Mouse (Mus musculus) hindbrain, postnatal 0 days (tissue): Measurements from ENCODE around the gene Sdr39u1. TPM values are rescaled to one million over a fixed set of nuclear protein-coding genes. Genes with fewer than 3 reads are reported as not detected.

Experiments
- ATAC-seq: fragments of 200-750 bp; cut with Nextera tagmentation; 2 replicates; pipeline ENCODE4 v1.8.0; 2017; ENCODE audit warnings: mild to moderate bottlenecking, moderate TSS enrichment, moderate library complexity
- DNase-seq: peaks from one replicate; pipeline ENCODE4 v3.0.0-alpha.2; 2015; ENCODE audit warnings: low spot score
- H3K27ac ChIP-seq: fragments of 300-500 bp; sonication (generic); 2 replicates; pipeline ENCODE4 v1.5.1; 2014; ENCODE audit warnings: mild to moderate bottlenecking
- H3K27me3 ChIP-seq: fragments of 300-500 bp; sonication (generic); 2 replicates; pipeline ENCODE4 v1.6.1; 2014; ENCODE audit warnings: low read length, mixed read lengths; ENCODE audit not compliant: insufficient read depth
- H3K36me3 ChIP-seq: fragments of 300-500 bp; sonication (generic); 2 replicates; pipeline ENCODE4 v1.6.1; 2014; ENCODE audit warnings: low read length, mixed read lengths; ENCODE audit not compliant: insufficient read depth
- H3K4me1 ChIP-seq: fragments of 300-500 bp; sonication (generic); 2 replicates; pipeline ENCODE4 v1.6.1; 2014; ENCODE audit warnings: antibody characterized with exemption, low read length, mixed read lengths; ENCODE audit not compliant: insufficient read depth
- H3K4me2 ChIP-seq: fragments of 300-500 bp; sonication (generic); 2 replicates; pipeline ENCODE4 v1.6.1; 2014; ENCODE audit warnings: low read depth, mild to moderate bottlenecking, low read length, moderate library complexity, mixed read lengths
- H3K4me3 ChIP-seq: fragments of 300-500 bp; sonication (generic); 2 replicates; pipeline ENCODE4 v1.5.1; 2014; ENCODE audit warnings: low read length
- H3K9ac ChIP-seq: fragments of 300-500 bp; sonication (generic); replicated peaks from 2 replicates; pipeline ENCODE4 v1.6.1; 2014; ENCODE audit warnings: mild to moderate bottlenecking, low read length, moderate library complexity, mixed read lengths
- H3K9me3 ChIP-seq: fragments of 300-500 bp; sonication (generic); 2 replicates; pipeline ENCODE4 v1.6.1; 2016; ENCODE audit warnings: low read length, mixed read lengths
- CTCF ChIP-seq: IDR thresholded peaks from 2 replicates; pipeline ENCODE4 v1.5.1; 2016; ENCODE audit warnings: antibody characterized with exemption, control low read depth, low read depth
- WGBS: fragments of 180-500 bp; shearing (Covaris S2); extraction: QIAGEN DNeasy Blood & Tissue Kit; methylation state at CpG from one replicate; pipeline ENCODE4 v1.1.7; 2014; 5-methylcytosine and 5-hydroxymethylcytosine counted together
- polyA plus RNA-seq: library from polyadenylated mRNA; unstranded; fragments of >200 nt; fragmentation: Nextera tagmentation; extraction: Ambion mirVana; gene quantifications from 2 replicates; pipeline ENCODE4 v1.2.1, GENCODE M21; 2015
- total RNA-seq: library from RNA; depleted of rRNA; stranded (reverse); fragments of >200 nt; gene quantifications from 2 replicates; pipeline ENCODE4 v1.2.3, GENCODE M21; 2014; rRNA removed

Sdr39u1 gene
- total and polyA plus RNA-seq, 2 experiments from 2014 or later: 120 to 134 TPM

DNA sequence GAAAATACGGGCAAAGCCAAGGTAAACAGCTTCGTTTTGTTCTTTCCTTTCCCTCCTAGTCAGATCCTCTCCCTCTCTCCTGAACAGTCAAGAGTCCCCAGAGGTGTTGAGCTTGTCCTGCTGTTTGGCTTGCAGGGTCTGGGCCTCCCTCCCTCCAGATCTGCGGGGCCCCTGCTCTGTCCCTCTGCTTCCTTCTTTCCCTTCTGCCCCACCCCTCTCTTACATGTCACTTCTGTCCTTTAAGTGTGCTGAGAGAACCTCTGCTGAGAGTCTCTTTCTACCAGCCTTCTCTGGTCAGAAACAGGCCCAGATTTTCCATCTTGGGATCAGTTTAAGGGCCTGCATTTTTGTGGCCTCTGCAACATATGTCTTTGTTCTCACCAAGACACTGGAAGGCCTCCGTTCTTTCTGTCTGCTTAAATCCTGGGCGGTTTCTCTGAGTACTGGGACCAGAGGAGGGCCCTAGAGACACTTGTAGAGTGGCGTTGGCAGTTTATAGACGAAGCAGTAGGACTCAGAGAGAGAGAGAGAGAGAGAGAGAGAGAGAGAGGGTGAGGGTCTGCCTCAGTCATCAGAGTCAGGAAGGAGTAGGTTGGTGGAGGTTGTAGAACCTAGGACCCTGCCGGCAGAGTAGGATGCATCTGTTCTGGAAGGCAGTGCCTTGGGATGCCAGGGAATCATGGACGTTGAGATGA, 45.5 kb downstream of the Sdr39u1 start:
- WGBS: 1% methylated on average over 9 of the region's 9 CpGs
- peak overlapping the region; percentile 71 for H3K4me3 ChIP-seq
- peak overlapping the region; percentile 66 for H3K9ac ChIP-seq
- peak overlapping the region; percentile 87 for H3K27ac ChIP-seq
- no peaks in the 10 kb centered on the region for H3K9me3 ChIP-seq
- no peak for TF ChIP-seq CTCF
- DNase-seq (peak; percentile 27), ATAC-seq (peak; percentile 1; the same call in 1 of the 2 replicates)
- H3K27me3 ChIP-seq: no peaks in the 10 kb centered on the region
- peak overlapping the region; percentile 82 for H3K4me2 ChIP-seq
- no peaks in the 10 kb centered on the region for H3K36me3 ChIP-seq
- H3K4me1 ChIP-seq: peaks cover 39% of the 10 kb centered on the region

DNA sequence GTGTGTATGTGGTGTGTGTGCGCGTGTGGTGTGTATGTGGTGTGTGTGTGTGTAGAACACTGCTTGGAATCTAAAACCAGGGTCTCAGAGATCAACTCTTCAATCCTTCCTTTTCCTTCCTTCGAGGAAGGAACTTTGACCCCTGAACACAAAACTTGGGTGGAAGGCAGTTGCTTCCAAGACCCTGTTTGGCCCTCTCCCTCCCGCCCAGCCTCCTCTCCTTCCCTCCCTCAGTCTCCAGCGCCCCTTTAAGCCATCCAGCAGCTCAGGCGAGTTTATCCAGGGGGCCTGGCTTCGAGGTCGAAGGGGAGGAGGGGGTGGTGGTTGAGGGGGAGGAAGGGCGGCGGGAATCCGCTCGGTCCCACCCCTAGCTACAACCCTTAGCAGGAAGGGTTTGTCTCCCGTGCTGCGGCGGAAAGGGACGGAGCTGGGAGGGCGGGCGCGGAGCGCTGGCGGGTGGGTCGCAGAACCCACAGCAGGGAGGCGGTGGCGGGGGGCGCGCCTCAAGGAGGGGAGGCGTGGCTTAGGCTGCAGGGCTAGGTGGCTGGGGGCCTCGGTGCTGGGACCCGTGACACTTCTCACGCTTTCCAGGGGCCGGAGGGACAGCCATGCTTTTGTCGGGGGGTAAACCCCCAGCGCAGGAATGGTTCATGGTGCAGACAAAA, 46.3 kb downstream of the Sdr39u1 start, which contains the start of gene Nynrin:
Nynrin (plus strand) TSS at position 390 of the 665 bp plus-strand sequence.
- Histone ChIP-seq H3K27ac (peak within 1 kb of the TSS; percentile 87), H3K4me1 (peaks cover 35% of the 10 kb centered on the region), H3K4me2 (peak within 1 kb of the TSS; percentile 82), H3K27me3 (no peaks in the 10 kb centered on the region), H3K9ac (peak within 1 kb of the TSS; percentile 66), H3K9me3 (no peaks in the 10 kb centered on the region), H3K36me3 (no peaks in the 10 kb centered on the region), H3K4me3 (peak within 1 kb of the TSS; percentile 71)
- no peak for TF ChIP-seq CTCF
- DNase-seq: peak; percentile 75
- WGBS: under 1% methylated on average over 25 of the region's 33 CpGs
- ATAC-seq: peak; percentile 79

DNA sequence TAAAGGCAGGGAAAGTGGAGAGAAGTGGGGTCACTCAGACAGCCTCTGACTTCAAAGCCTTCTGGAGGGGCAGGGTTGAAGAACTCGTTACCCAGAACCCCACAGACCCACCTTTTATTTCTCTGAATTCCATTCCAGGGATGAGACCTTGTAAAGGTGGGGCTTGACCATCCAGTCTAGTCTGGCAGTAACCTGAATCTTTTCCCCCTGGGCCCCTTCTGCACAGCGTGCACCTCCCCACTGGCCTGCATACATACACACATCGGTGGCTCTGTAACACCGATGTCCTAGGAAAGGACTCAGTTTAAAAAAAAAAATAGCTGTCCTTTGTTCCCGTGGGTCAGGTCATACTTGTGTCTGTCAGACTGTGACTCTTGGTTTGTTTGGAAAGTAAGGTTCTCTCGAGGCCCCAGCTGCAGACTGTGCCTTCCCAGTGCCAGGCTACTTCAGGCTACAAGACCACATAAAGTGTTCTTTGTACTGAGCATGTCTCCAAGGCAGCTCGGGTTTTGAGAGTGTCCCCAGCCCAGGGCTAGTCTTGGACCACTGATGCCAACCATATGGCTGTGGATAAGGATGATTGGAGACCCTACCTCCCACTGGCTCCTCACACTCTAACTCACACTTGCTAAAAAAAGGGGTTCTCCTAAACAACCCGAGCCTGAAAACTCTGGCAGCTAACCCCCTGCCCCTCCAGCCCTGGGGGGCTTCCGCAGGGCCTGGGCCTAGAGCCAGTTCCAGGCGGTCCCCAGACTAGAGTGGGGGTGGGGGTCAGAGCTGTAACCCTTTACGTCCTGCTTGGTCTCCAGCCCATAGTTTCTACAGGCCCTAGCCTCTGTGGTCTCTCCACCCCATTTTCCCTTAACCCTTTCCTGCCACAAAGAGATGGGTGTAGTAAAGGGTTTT, 47.2 kb downstream of the Sdr39u1 start:
- 8% methylated on average over 11 of the region's 11 CpGs for WGBS
- Histone ChIP-seq H3K27me3 (no peaks in the 10 kb centered on the region), H3K9ac (peak overlapping the region; percentile 66; the same call in 1 of the 2 replicates), H3K27ac (peak overlapping the region; percentile 87), H3K4me1 (peaks cover 32% of the 10 kb centered on the region), H3K9me3 (no peaks in the 10 kb centered on the region), H3K4me2 (peak overlapping the region; percentile 82), H3K36me3 (no peaks in the 10 kb centered on the region), H3K4me3 (peak overlapping the region; percentile 71)
- DNase-seq (peak; percentile 80), ATAC-seq (peak; percentile 87)
- TF ChIP-seq CTCF: no peak

DNA sequence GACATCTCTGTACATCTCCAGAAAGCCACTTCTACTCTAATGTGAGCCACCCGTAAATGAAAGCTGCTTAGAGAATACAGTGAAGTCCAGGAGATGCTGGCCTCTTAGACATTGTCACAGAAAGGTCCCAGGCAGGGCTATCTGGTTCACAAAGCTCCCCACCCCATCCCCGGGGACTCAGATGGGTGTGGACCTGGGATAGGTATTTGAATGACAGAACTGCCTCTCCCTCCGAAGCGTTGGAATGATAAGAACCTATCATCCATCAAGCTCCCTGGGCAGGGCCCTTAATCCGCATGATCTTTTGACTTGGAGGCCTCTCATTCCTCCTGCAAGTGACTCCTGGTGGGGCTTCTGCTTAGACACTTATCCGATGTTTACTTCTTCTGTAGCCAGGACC, 49.2 kb downstream of the Sdr39u1 start:
- H3K27me3 ChIP-seq: no peaks in the 10 kb centered on the region
- WGBS: 80% methylated on average over 6 of the region's 6 CpGs
- DNase-seq: no peak
- no peaks in the 10 kb centered on the region for H3K9me3 ChIP-seq
- no peak for ATAC-seq
- no peak overlapping the region for H3K4me3 ChIP-seq
- no peaks in the 10 kb centered on the region for H3K36me3 ChIP-seq
- no peak overlapping the region for H3K4me2 ChIP-seq
- H3K9ac ChIP-seq: no peak overlapping the region
- no peak for TF ChIP-seq CTCF
- H3K27ac ChIP-seq: no peak overlapping the region
- H3K4me1 ChIP-seq: peaks cover 16% of the 10 kb centered on the region

Other genes starting within 250 kb of the Sdr39u1 start
- 40.6 and 45.1 TPM in 2 replicates for gene Mdp1, start 239.8 kb downstream of the Sdr39u1 start, total RNA-seq
- 70.6 and 70.8 TPM in 2 replicates for gene Mdp1, start 239.8 kb downstream of the Sdr39u1 start, polyA plus RNA-seq
- 17.5 and 24.3 TPM in 2 replicates for gene Gmpr2, start 228.4 kb downstream of the Sdr39u1 start, total RNA-seq
- 36.9 and 37.6 TPM in 2 replicates for gene Gmpr2, start 228.4 kb downstream of the Sdr39u1 start, polyA plus RNA-seq
- 128 and 143 TPM in 2 replicates for gene Nedd8, start 228.2 kb downstream of the Sdr39u1 start, total RNA-seq
- gene Nedd8, start 228.2 kb downstream of the Sdr39u1 start, polyA plus RNA-seq: 629 TPM in 2 replicates
- 18.7 and 21.9 TPM in 2 replicates for gene Tinf2, start 218.5 kb downstream of the Sdr39u1 start, total RNA-seq
- gene Tinf2, start 218.5 kb downstream of the Sdr39u1 start, polyA plus RNA-seq: 23.8 and 27.3 TPM in 2 replicates
- gene Tgm1, start 186.4 kb downstream of the Sdr39u1 start, total RNA-seq: 0.10 and 0.11 TPM in 2 replicates
- 0.06 and 0.16 TPM in 2 replicates for gene Tgm1, start 186.4 kb downstream of the Sdr39u1 start, polyA plus RNA-seq
- 78.7 and 83.8 TPM in 2 replicates for gene Rabggta, start 178.0 kb downstream of the Sdr39u1 start, total RNA-seq
- 50.4 and 51.9 TPM in 2 replicates for gene Rabggta, start 178.0 kb downstream of the Sdr39u1 start, polyA plus RNA-seq
- 62.0 and 69.2 TPM in 2 replicates for gene Dhrs1, start 154.6 kb downstream of the Sdr39u1 start, total RNA-seq
- gene Dhrs1, start 154.6 kb downstream of the Sdr39u1 start, polyA plus RNA-seq: 86.0 and 88.3 TPM in 2 replicates
- gene Nop9, start 154.6 kb downstream of the Sdr39u1 start, total RNA-seq: 19.9 and 28.9 TPM in 2 replicates
- 23.0 and 23.5 TPM in 2 replicates for gene Nop9, start 154.6 kb downstream of the Sdr39u1 start, polyA plus RNA-seq
- gene Cideb, start 141.8 kb downstream of the Sdr39u1 start, total RNA-seq: 1.9 TPM in 1 of 2 replicates, not detected in the other
- gene Cideb, start 141.8 kb downstream of the Sdr39u1 start, polyA plus RNA-seq: 0.75 and 0.81 TPM in 2 replicates
- 0.16 and 0.32 TPM in 2 replicates for gene Ltb4r2, start 138.9 kb downstream of the Sdr39u1 start, total RNA-seq
- 0.69 and 0.78 TPM in 2 replicates for gene Ltb4r2, start 138.9 kb downstream of the Sdr39u1 start, polyA plus RNA-seq
- gene Ltb4r1, start 134.3 kb downstream of the Sdr39u1 start, total RNA-seq: 0.43 and 0.52 TPM in 2 replicates
- gene Ltb4r1, start 134.3 kb downstream of the Sdr39u1 start, polyA plus RNA-seq: 0.64 and 0.71 TPM in 2 replicates
- 5.6 and 5.8 TPM in 2 replicates for gene Adcy4, start 116.2 kb downstream of the Sdr39u1 start, total RNA-seq
- 1.7 and 2.8 TPM in 2 replicates for gene Adcy4, start 116.2 kb downstream of the Sdr39u1 start, polyA plus RNA-seq
- 0.42 and 1.7 TPM in 2 replicates for gene Ripk3, start 111.4 kb downstream of the Sdr39u1 start, total RNA-seq
- 1.7 and 2.0 TPM in 2 replicates for gene Ripk3, start 111.4 kb downstream of the Sdr39u1 start, polyA plus RNA-seq
- gene Nfatc4, start 77.1 kb downstream of the Sdr39u1 start, total RNA-seq: 13.9 and 21.9 TPM in 2 replicates
- 5.9 and 6.8 TPM in 2 replicates for gene Nfatc4, start 77.1 kb downstream of the Sdr39u1 start, polyA plus RNA-seq
- gene Nynrin, start 46.3 kb downstream of the Sdr39u1 start, total RNA-seq: 33.6 and 39.3 TPM in 2 replicates
- gene Nynrin, start 46.3 kb downstream of the Sdr39u1 start, polyA plus RNA-seq: 5.1 and 6.4 TPM in 2 replicates
- 2.1 and 5.0 TPM in 2 replicates for gene Cbln3, start 15.9 kb downstream of the Sdr39u1 start, total RNA-seq
- 0.67 and 0.68 TPM in 2 replicates for gene Cbln3, start 15.9 kb downstream of the Sdr39u1 start, polyA plus RNA-seq
- 15.1 and 17.9 TPM in 2 replicates for gene Khnyn, start 15.3 kb downstream of the Sdr39u1 start, total RNA-seq
- gene Khnyn, start 15.3 kb downstream of the Sdr39u1 start, polyA plus RNA-seq: 7.0 and 7.1 TPM in 2 replicates
- 0.21 and 1.6 TPM in 2 replicates for gene Cma1, start 44.4 kb upstream of the Sdr39u1 start, total RNA-seq
- gene Cma1, start 44.4 kb upstream of the Sdr39u1 start, polyA plus RNA-seq: 0.88 and 1.3 TPM in 2 replicates
- not detected in 2 replicates for gene Cma2, start 50.7 kb upstream of the Sdr39u1 start, total RNA-seq
- gene Cma2, start 50.7 kb upstream of the Sdr39u1 start, polyA plus RNA-seq: not detected in 2 replicates
- gene Mcpt1, start 117.7 kb upstream of the Sdr39u1 start, total RNA-seq: not detected in 2 replicates
- gene Mcpt1, start 117.7 kb upstream of the Sdr39u1 start, polyA plus RNA-seq: not detected in 2 replicates
- not detected in 2 replicates for gene Mcpt9, start 130.2 kb upstream of the Sdr39u1 start, total RNA-seq
- not detected in 2 replicates for gene Mcpt9, start 130.2 kb upstream of the Sdr39u1 start, polyA plus RNA-seq
- gene Mcpt2, start 141.7 kb upstream of the Sdr39u1 start, total RNA-seq: not detected in 2 replicates
- not detected in 2 replicates for gene Mcpt2, start 141.7 kb upstream of the Sdr39u1 start, polyA plus RNA-seq
- gene Mcpt4, start 162.0 kb upstream of the Sdr39u1 start, total RNA-seq: not detected in 2 replicates
- gene Mcpt4, start 162.0 kb upstream of the Sdr39u1 start, polyA plus RNA-seq: 0.48 TPM in 1 of 2 replicates, not detected in the other
- not detected in 2 replicates for gene Mcpt8, start 185.0 kb upstream of the Sdr39u1 start, total RNA-seq
- gene Mcpt8, start 185.0 kb upstream of the Sdr39u1 start, polyA plus RNA-seq: not detected in 2 replicates
- gene Ctsg, start 202.3 kb upstream of the Sdr39u1 start, total RNA-seq: not detected in 2 replicates
- not detected in 2 replicates for gene Ctsg, start 202.3 kb upstream of the Sdr39u1 start, polyA plus RNA-seq
- not detected in 2 replicates for gene Gzme, start 220.3 kb upstream of the Sdr39u1 start, total RNA-seq
- gene Gzme, start 220.3 kb upstream of the Sdr39u1 start, polyA plus RNA-seq: not detected in 2 replicates
- not detected in 2 replicates for gene Gzmd, start 232.3 kb upstream of the Sdr39u1 start, total RNA-seq
- not detected in 2 replicates for gene Gzmd, start 232.3 kb upstream of the Sdr39u1 start, polyA plus RNA-seq